Mouse (Mus musculus): ENCODE results near the gene Pigw.
A peak's percentile ranks its signal among the peaks of the same experiment; 100 is the strongest.
"Not testable (repeated sequence)": the region's sequence is repeated elsewhere in the genome, so short reads cannot be mapped to it uniquely, and the experiment has no call there.

The Pigw gene

GRCm38 (mm10) chr11:84879007-84879771 lies 896 bp downstream of the Pigw start:
- no peak for DNase-seq (ENCODE audit: low spot score)

- DNase-seq (ENCODE audit: low spot score): not testable (repeated sequence)
These were observed 4.1 kb downstream of the Pigw start for GRCm38 (mm10) chr11:84876020-84876419.

- no peak for DNase-seq (ENCODE audit: low spot score)
These were observed 6.8 kb downstream of the Pigw start for GRCm38 (mm10) chr11:84873042-84873833.

- no peak for DNase-seq (ENCODE audit: low spot score)
These were observed 8.5 kb downstream of the Pigw start for GRCm38 (mm10) chr11:84871548-84872069.

- DNase-seq (ENCODE audit: low spot score): no peak
These were observed 9.0 kb downstream of the Pigw start for GRCm38 (mm10) chr11:84871046-84871445.

GRCm38 (mm10) chr11:84870337-84871043 lies 9.6 kb downstream of the Pigw start, which contains the start of gene Ggnbp2:
Ggnbp2 (minus strand) TSS chr11:84870817.
- peak; percentile 95 for DNase-seq (ENCODE audit: low spot score)

- peak; percentile 94 for DNase-seq (ENCODE audit: low spot score)
These were observed 10.4 kb downstream of the Pigw start for GRCm38 (mm10) chr11:84869537-84870232.

GRCm38 (mm10) chr11:84868786-84869259 lies 11.3 kb downstream of the Pigw start:
- DNase-seq (ENCODE audit: low spot score): no peak

- no peak for DNase-seq (ENCODE audit: low spot score)
These were observed 12.5 kb downstream of the Pigw start for GRCm38 (mm10) chr11:84867586-84867985.

- no peak for DNase-seq (ENCODE audit: low spot score)
These were observed 14.8 kb downstream of the Pigw start for GRCm38 (mm10) chr11:84865268-84865667.

GRCm38 (mm10) chr11:84855285-84855684 lies 24.8 kb downstream of the Pigw start:
- DNase-seq (ENCODE audit: low spot score): no peak

- no peak for DNase-seq (ENCODE audit: low spot score)
These were observed 32.5 kb downstream of the Pigw start for GRCm38 (mm10) chr11:84847475-84848090.

GRCm38 (mm10) chr11:84846741-84847474 lies 33.2 kb downstream of the Pigw start:
- DNase-seq (ENCODE audit: low spot score): no peak

GRCm38 (mm10) chr11:84839330-84839729 lies 40.8 kb downstream of the Pigw start:
- DNase-seq (ENCODE audit: low spot score): no peak

GRCm38 (mm10) chr11:84829495-84829894 lies 50.6 kb downstream of the Pigw start:
- DNase-seq (ENCODE audit: low spot score): not testable (repeated sequence)

- peak; percentile 95 for DNase-seq (ENCODE audit: low spot score)
These were observed 51.3 kb downstream of the Pigw start, which contains the start of gene Dhrs11 for GRCm38 (mm10) chr11:84828516-84829399. Dhrs11 (minus strand) TSS chr11:84828994.

- DNase-seq (ENCODE audit: low spot score): no peak
These were observed 52.1 kb downstream of the Pigw start for GRCm38 (mm10) chr11:84827901-84828503.

- DNase-seq (ENCODE audit: low spot score): no peak
These were observed 52.6 kb downstream of the Pigw start for GRCm38 (mm10) chr11:84827492-84827891.
